Mouse (Mus musculus) liver, adult 2 months (tissue): ENCODE data around the gene Tent5b. TPM values are rescaled to one million over a fixed set of nuclear protein-coding genes. Genes with fewer than 3 reads are reported as not detected.

Source experiments
- DNase-seq: peaks from one replicate; pipeline ENCODE4 v3.0.0-alpha.2; 2011; ENCODE audit warnings: low read depth, low spot score; ENCODE audit errors: extremely low read depth
- H3K27ac ChIP-seq: fragments of 200-500 bp; replicated peaks from 2 replicates; pipeline ENCODE4 v1.5.1; 2012; ENCODE audit warnings: low read depth, mild to moderate bottlenecking, control low read depth, inconsistent platforms, low read length; ENCODE audit not compliant: insufficient read depth
- H3K27me3 ChIP-seq: fragments of 200-500 bp; 2 replicates; pipeline ENCODE4 v1.6.1; 2012; ENCODE audit warnings: mild to moderate bottlenecking, moderate library complexity, low read length, inconsistent platforms; ENCODE audit not compliant: control insufficient read depth, insufficient read depth
- H3K36me3 ChIP-seq: fragments of 200-500 bp; 2 replicates; pipeline ENCODE4 v1.6.1; 2012; ENCODE audit warnings: low read length, inconsistent platforms; ENCODE audit not compliant: control insufficient read depth, insufficient read depth
- H3K4me1 ChIP-seq: fragments of 200-500 bp; 2 replicates; pipeline ENCODE4 v1.6.1; 2011; ENCODE audit warnings: low read length; ENCODE audit not compliant: control insufficient read depth, insufficient read depth
- H3K4me3 ChIP-seq: fragments of 200-500 bp; 2 replicates; pipeline ENCODE4 v1.5.1; 2011; ENCODE audit warnings: low read depth, mild to moderate bottlenecking, control low read depth, low read length, moderate library complexity; ENCODE audit not compliant: insufficient read depth
- H3K79me2 ChIP-seq: fragments of 200-500 bp; 2 replicates; pipeline ENCODE4 v1.6.1; 2012; ENCODE audit warnings: inconsistent platforms, mild to moderate bottlenecking, low read length, moderate library complexity; ENCODE audit not compliant: control insufficient read depth, insufficient read depth
- H3K9ac ChIP-seq: fragments of 200-500 bp; 2 replicates; pipeline ENCODE4 v1.6.1; 2012; ENCODE audit warnings: low read depth, mild to moderate bottlenecking, control low read depth, inconsistent platforms, low read length
- CTCF ChIP-seq: fragments of 200-500 bp; IDR thresholded peaks from 2 replicates; pipeline ENCODE4 v1.5.1; 2011; ENCODE audit warnings: low read depth, low read length, control low read depth
- POLR2A ChIP-seq: fragments of 200-500 bp; IDR thresholded peaks from 2 replicates; pipeline ENCODE4 v1.6.1; 2011; ENCODE audit warnings: low read length, control low read depth; ENCODE audit not compliant: insufficient read depth; ENCODE audit errors: extremely low read depth
- WGBS: fragments of 180-500 bp; shearing (Covaris S2); methylation state at CpG from one replicate; pipeline ENCODE4 v1.1.7; 2018; 5-methylcytosine and 5-hydroxymethylcytosine counted together
- polyA plus RNA-seq: library from polyadenylated mRNA; depleted of rRNA; stranded (reverse); fragments of >200 nt; gene quantifications from 2 replicates; pipeline ENCODE4 v1.2.3, GENCODE M21; 2012
- total RNA-seq: library from RNA; depleted of rRNA; stranded (reverse); fragments of >200 nt; gene quantifications from 2 replicates; pipeline ENCODE4 v1.2.3, GENCODE M21; 2014

Tent5b gene
- total and polyA plus RNA-seq, 2 experiments = 0.06 to 0.09 TPM

- Histone ChIP-seq H3K27ac (no peak overlapping the region), H3K4me1 (no peaks in the 10 kb centered on the region; the same call in 1 of the 2 replicates), H3K36me3 (no peaks in the 10 kb centered on the region), H3K79me2 (no peaks in the 10 kb centered on the region), H3K4me3 (no peak overlapping the region), H3K9ac (no peak overlapping the region), H3K27me3 (no peaks in the 10 kb centered on the region)
- no peak for DNase-seq
- WGBS = 89% methylated on average over 28 of the region's 28 CpGs
- TF ChIP-seq CTCF (no peak), POLR2A (no peak)
These were observed 5.9 kb downstream of the Tent5b start for GRCm38 (mm10) chr4:133485691-133486425.

GRCm38 (mm10) chr4:133486673-133487357 lies 6.9 kb downstream of the Tent5b start:
- H3K4me1 ChIP-seq = no peaks in the 10 kb centered on the region; the same call in 1 of the 2 replicates
- H3K36me3 ChIP-seq = no peaks in the 10 kb centered on the region
- no peaks in the 10 kb centered on the region for H3K79me2 ChIP-seq
- DNase-seq = no peak
- no peak overlapping the region for H3K4me3 ChIP-seq
- no peak overlapping the region for H3K27ac ChIP-seq
- H3K27me3 ChIP-seq = no peaks in the 10 kb centered on the region
- H3K9ac ChIP-seq = no peak overlapping the region
- no peak for TF ChIP-seq POLR2A
- TF ChIP-seq CTCF = no peak
- WGBS = 93% methylated on average over 26 of the region's 26 CpGs

GRCm38 (mm10) chr4:133488619-133489392 lies 8.9 kb downstream of the Tent5b start:
- TF ChIP-seq CTCF = no peak
- TF ChIP-seq POLR2A = no peak
- no peak overlapping the region for H3K27ac ChIP-seq

GRCm38 (mm10) chr4:133489489-133490245 lies 9.7 kb downstream of the Tent5b start:
- TF ChIP-seq POLR2A (no peak), CTCF (no peak)
- Histone ChIP-seq H3K36me3 (no peaks in the 10 kb centered on the region), H3K4me3 (no peak overlapping the region), H3K27me3 (no peaks in the 10 kb centered on the region), H3K4me1 (no peaks in the 10 kb centered on the region; the same call in 1 of the 2 replicates), H3K27ac (no peak overlapping the region), H3K79me2 (no peaks in the 10 kb centered on the region), H3K9ac (no peak overlapping the region)
- 62% methylated on average over 4 of the region's 4 CpGs for WGBS
- no peak for DNase-seq

More at GRCm38 (mm10) chr4:133488619-133489392, 8.9 kb downstream of the Tent5b start:
- H3K79me2 ChIP-seq = no peaks in the 10 kb centered on the region
- no peak overlapping the region for H3K9ac ChIP-seq
- H3K4me3 ChIP-seq = no peak overlapping the region
- H3K4me1 ChIP-seq = no peaks in the 10 kb centered on the region; the same call in 1 of the 2 replicates
- H3K27me3 ChIP-seq = no peaks in the 10 kb centered on the region
- DNase-seq = no peak
- WGBS = 84% methylated on average over 20 of the region's 20 CpGs
- H3K36me3 ChIP-seq = no peaks in the 10 kb centered on the region

- Histone ChIP-seq H3K36me3 (no peaks in the 10 kb centered on the region), H3K4me1 (no peaks in the 10 kb centered on the region; the same call in 1 of the 2 replicates), H3K9ac (no peak overlapping the region), H3K79me2 (no peaks in the 10 kb centered on the region), H3K27me3 (peaks cover 2% of the 10 kb centered on the region; the same call in 1 of the 2 replicates), H3K27ac (no peak overlapping the region), H3K4me3 (no peak overlapping the region)
- DNase-seq = no peak
- TF ChIP-seq POLR2A (no peak), CTCF (no peak)
- WGBS = 45% methylated on average over 10 of the region's 10 CpGs
These were observed 11.9 kb downstream of the Tent5b start for GRCm38 (mm10) chr4:133491800-133492199.
